Mouse (Mus musculus): ENCODE measurements around the gene Rln1.

Rln1 gene

GRCm38 (mm10) chr19:29334068-29334745, at the start of gene Rln1:
Gene Rln1, minus strand, starts transcription at chr19:29334670.
- DNase-seq (ENCODE audit: low read depth, low spot score), result no peak

- no peak for DNase-seq (ENCODE audit: low read depth, low spot score)
Measured at GRCm38 (mm10) chr19:29383368-29383767, 48.9 kb upstream of the Rln1 start.

- DNase-seq (ENCODE audit: low read depth, low spot score), result no peak
Measured at GRCm38 (mm10) chr19:29379839-29380603, 45.6 kb upstream of the Rln1 start.

- no peak for DNase-seq (ENCODE audit: low read depth, low spot score)
Measured at GRCm38 (mm10) chr19:29376382-29376781, 41.9 kb upstream of the Rln1 start.

GRCm38 (mm10) chr19:29374947-29375346, 40.5 kb upstream of the Rln1 start:
- peak; percentile 25 for DNase-seq (ENCODE audit: low read depth, low spot score)

GRCm38 (mm10) chr19:29373438-29373837, 39.0 kb upstream of the Rln1 start:
- no peak for DNase-seq (ENCODE audit: low read depth, low spot score)

- DNase-seq (ENCODE audit: low read depth, low spot score), result peak; percentile 24
Measured at GRCm38 (mm10) chr19:29372621-29373020, 38.2 kb upstream of the Rln1 start.

- DNase-seq (ENCODE audit: low read depth, low spot score), result no peak
Measured at GRCm38 (mm10) chr19:29372138-29372537, 37.7 kb upstream of the Rln1 start.

GRCm38 (mm10) chr19:29371284-29372081, 37.0 kb upstream of the Rln1 start:
- DNase-seq (ENCODE audit: low read depth, low spot score), result peak; percentile 71

- DNase-seq (ENCODE audit: low read depth, low spot score), result peak; percentile 28
Measured at GRCm38 (mm10) chr19:29370545-29371283, 36.2 kb upstream of the Rln1 start.

- DNase-seq (ENCODE audit: low read depth, low spot score), result peak; percentile 26
Measured at GRCm38 (mm10) chr19:29370112-29370511, 35.6 kb upstream of the Rln1 start.

- DNase-seq (ENCODE audit: low read depth, low spot score), result peak; percentile 34
Measured at GRCm38 (mm10) chr19:29368671-29369309, 34.3 kb upstream of the Rln1 start.

- peak; percentile 15 for DNase-seq (ENCODE audit: low read depth, low spot score)
Measured at GRCm38 (mm10) chr19:29368041-29368440, 33.6 kb upstream of the Rln1 start.

- DNase-seq (ENCODE audit: low read depth, low spot score), result peak; percentile 96
Measured at GRCm38 (mm10) chr19:29366969-29367622, 32.6 kb upstream of the Rln1 start, which contains the start of the genes Plgrkt and Cd274. Gene Plgrkt, minus strand, starts transcription at chr19:29367390. Gene Cd274, plus strand, starts transcription at chr19:29367455.

- DNase-seq (ENCODE audit: low read depth, low spot score), result peak; percentile 20
Measured at GRCm38 (mm10) chr19:29366226-29366968, 31.9 kb upstream of the Rln1 start.

GRCm38 (mm10) chr19:29365105-29365504, 30.6 kb upstream of the Rln1 start:
- peak; percentile 79 for DNase-seq (ENCODE audit: low read depth, low spot score)

- DNase-seq (ENCODE audit: low read depth, low spot score), result peak; percentile 46
Measured at GRCm38 (mm10) chr19:29364076-29364475, 29.6 kb upstream of the Rln1 start.

- DNase-seq (ENCODE audit: low read depth, low spot score), result no peak
Measured at GRCm38 (mm10) chr19:29363557-29363956, 29.1 kb upstream of the Rln1 start.

GRCm38 (mm10) chr19:29362173-29362930, 27.9 kb upstream of the Rln1 start:
- no peak for DNase-seq (ENCODE audit: low read depth, low spot score)
